Mouse (Mus musculus): ENCODE measurements at regions not wholly inside any gene's neighbourhood (a gene's known extent, or its start where the extent isn't known, plus 50 kb on each side); places are given as distances from the start of the nearest gene placed in this dataset.

- 0 out of 2 replicates have a peak overlapping the region, but pooled peaks have one; percentile 14 for H3K9ac ChIP-seq
- H3K4me2 ChIP-seq (replicated peaks) = no peak overlapping the region
- 71% methylated on average over 9 of the region's 9 CpGs for WGBS
- ATAC-seq (ENCODE audit: low FRiP score, low read depth) = no peak
- H3K27me3 ChIP-seq (replicated peaks) = no peaks in the 10 kb centered on the region
- H3K36me3 ChIP-seq = no peaks in the 10 kb centered on the region
- no peaks in the 10 kb centered on the region for H3K9me3 ChIP-seq
- H3K27ac ChIP-seq = no peak overlapping the region
- H3K4me3 ChIP-seq = no peak overlapping the region
- H3K4me1 ChIP-seq = peaks cover 14% of the 10 kb centered on the region
These were observed 350.9 kb upstream of the Map3k7 start for GRCm38 (mm10) chr4:31612825-31613514.

- Histone ChIP-seq H3K4me1 (peaks cover 10% of the 10 kb centered on the region), H3K9me3 (no peaks in the 10 kb centered on the region), H3K27me3 (replicated peaks) (no peaks in the 10 kb centered on the region), H3K9ac (no peak overlapping the region), H3K27ac (no peak overlapping the region), H3K36me3 (no peaks in the 10 kb centered on the region), H3K4me2 (replicated peaks) (no peak overlapping the region), H3K4me3 (no peak overlapping the region)
- no peak for ATAC-seq (ENCODE audit: low FRiP score, low read depth)
- 71% methylated on average over 7 of the region's 7 CpGs for WGBS
These were observed 346.3 kb upstream of the Map3k7 start for GRCm38 (mm10) chr4:31617572-31617971.

- Histone ChIP-seq H3K4me1 (peaks cover 6% of the 10 kb centered on the region; the same call in 1 of the 2 replicates), H3K4me3 (no peak overlapping the region), H3K9ac (no peak overlapping the region), H3K36me3 (no peaks in the 10 kb centered on the region), H3K27ac (no peak overlapping the region), H3K9me3 (no peaks in the 10 kb centered on the region), H3K4me2 (replicated peaks) (no peak overlapping the region), H3K27me3 (replicated peaks) (no peaks in the 10 kb centered on the region)
- no peak for ATAC-seq (ENCODE audit: low FRiP score, low read depth)
- 69% methylated on average over 4 of the region's 4 CpGs for WGBS
These were observed 345.9 kb upstream of the Map3k7 start for GRCm38 (mm10) chr4:31618026-31618425.

GRCm38 (mm10) chr4:31621205-31621604 lies 342.7 kb upstream of the Map3k7 start:
- no peak for ATAC-seq (ENCODE audit: low FRiP score, low read depth)

DNA sequence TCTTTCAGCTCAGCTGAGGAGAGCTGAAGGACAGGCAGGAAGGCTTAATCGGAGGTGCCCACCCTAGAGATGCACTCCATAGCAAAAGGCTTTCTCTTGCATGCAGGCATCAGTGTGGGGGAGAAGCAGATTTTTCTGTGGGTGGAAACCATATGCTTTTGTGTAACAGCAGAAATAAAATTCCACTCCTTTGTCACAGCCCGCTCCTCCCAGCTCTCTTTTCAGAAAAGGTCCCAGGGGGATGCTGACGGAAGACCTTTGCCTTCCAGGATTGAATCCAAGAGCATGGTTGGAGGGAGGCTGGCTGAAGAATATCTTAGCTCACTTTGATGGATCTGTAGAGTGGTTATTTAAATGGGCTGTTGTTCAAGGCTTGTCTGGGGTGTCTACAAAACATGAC lies 336.8 kb upstream of the Map3k7 start:
- no peaks in the 10 kb centered on the region for H3K36me3 ChIP-seq
- H3K27ac ChIP-seq = no peak overlapping the region
- H3K4me3 ChIP-seq = no peak overlapping the region
- no peak overlapping the region for H3K4me2 ChIP-seq (replicated peaks)
- 55% methylated on average over 3 of the region's 3 CpGs for WGBS
- ATAC-seq (ENCODE audit: low FRiP score, low read depth) = no peak
- no peaks in the 10 kb centered on the region for H3K9me3 ChIP-seq
- no peaks in the 10 kb centered on the region for H3K4me1 ChIP-seq
- H3K27me3 ChIP-seq (replicated peaks) = no peaks in the 10 kb centered on the region
- no peak overlapping the region for H3K9ac ChIP-seq

More at GRCm38 (mm10) chr4:31621205-31621604, 342.7 kb upstream of the Map3k7 start:
- Histone ChIP-seq H3K9me3 (no peaks in the 10 kb centered on the region), H3K27ac (no peak overlapping the region), H3K27me3 (replicated peaks) (no peaks in the 10 kb centered on the region), H3K4me1 (0 out of 2 replicates have a peak, but pooled peaks cover 5% of the 10 kb centered on the region), H3K9ac (no peak overlapping the region), H3K36me3 (no peaks in the 10 kb centered on the region), H3K4me3 (no peak overlapping the region), H3K4me2 (replicated peaks) (no peak overlapping the region)
- WGBS = 95% methylated on average over 2 of the region's 2 CpGs

GRCm38 (mm10) chr4:31627777-31628176 lies 336.1 kb upstream of the Map3k7 start:
- Histone ChIP-seq H3K9me3 (no peaks in the 10 kb centered on the region), H3K36me3 (no peaks in the 10 kb centered on the region), H3K4me3 (no peak overlapping the region), H3K9ac (no peak overlapping the region), H3K27me3 (replicated peaks) (no peaks in the 10 kb centered on the region), H3K4me1 (no peaks in the 10 kb centered on the region), H3K27ac (no peak overlapping the region), H3K4me2 (replicated peaks) (no peak overlapping the region)
- ATAC-seq (ENCODE audit: low FRiP score, low read depth) = no peak
- WGBS = 94% methylated on average over 10 of the region's 10 CpGs

DNA sequence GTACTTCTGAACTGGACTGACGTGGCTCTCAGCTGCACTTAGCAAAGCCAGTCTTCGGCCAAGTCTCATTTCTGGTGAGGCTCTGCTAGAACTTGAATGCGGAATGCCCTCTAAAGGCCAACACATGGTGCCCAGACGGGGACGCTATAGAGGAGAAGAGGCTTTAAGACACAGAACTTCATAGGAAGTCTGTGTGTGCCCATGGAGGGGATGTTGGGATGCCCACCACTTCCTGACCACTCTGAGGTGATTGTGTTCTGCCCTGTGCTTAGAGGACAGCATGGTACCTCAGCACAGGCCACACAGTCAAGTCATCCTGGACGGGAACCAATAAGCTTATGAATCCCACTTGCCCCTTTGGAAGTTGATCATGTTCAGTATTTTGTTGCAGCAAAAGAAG lies 325.3 kb upstream of the Map3k7 start:
- Histone ChIP-seq H3K9me3 (no peaks in the 10 kb centered on the region), H3K36me3 (no peaks in the 10 kb centered on the region), H3K4me2 (replicated peaks) (no peak overlapping the region), H3K27me3 (replicated peaks) (no peaks in the 10 kb centered on the region), H3K9ac (no peak overlapping the region), H3K4me1 (no peaks in the 10 kb centered on the region), H3K27ac (no peak overlapping the region), H3K4me3 (no peak overlapping the region)
- 93% methylated on average over 6 of the region's 6 CpGs for WGBS
- no peak for ATAC-seq (ENCODE audit: low FRiP score, low read depth)

- no peaks in the 10 kb centered on the region for H3K27me3 ChIP-seq (replicated peaks)
- no peak overlapping the region for H3K4me2 ChIP-seq (replicated peaks)
- no peaks in the 10 kb centered on the region for H3K36me3 ChIP-seq
- H3K9me3 ChIP-seq = no peaks in the 10 kb centered on the region
- WGBS = 56% methylated on average over 9 of the region's 9 CpGs
- no peak overlapping the region for H3K9ac ChIP-seq
- no peaks in the 10 kb centered on the region for H3K4me1 ChIP-seq
- no peak overlapping the region for H3K27ac ChIP-seq
- peak; percentile 92 for ATAC-seq (ENCODE audit: low FRiP score, low read depth)
- H3K4me3 ChIP-seq = no peak overlapping the region
These were observed 321.7 kb upstream of the Map3k7 start for GRCm38 (mm10) chr4:31642161-31642560.

- peak; percentile 35; the same call in 1 of the 2 replicates for ATAC-seq (ENCODE audit: low FRiP score, low read depth)
- Histone ChIP-seq H3K27ac (no peak overlapping the region), H3K27me3 (replicated peaks) (no peaks in the 10 kb centered on the region), H3K9me3 (no peaks in the 10 kb centered on the region), H3K4me2 (replicated peaks) (no peak overlapping the region), H3K36me3 (no peaks in the 10 kb centered on the region), H3K4me1 (no peaks in the 10 kb centered on the region), H3K9ac (no peak overlapping the region), H3K4me3 (no peak overlapping the region)
- 63% methylated on average over 10 of the region's 10 CpGs for WGBS
These were observed 321.2 kb upstream of the Map3k7 start for GRCm38 (mm10) chr4:31642593-31643290.

DNA sequence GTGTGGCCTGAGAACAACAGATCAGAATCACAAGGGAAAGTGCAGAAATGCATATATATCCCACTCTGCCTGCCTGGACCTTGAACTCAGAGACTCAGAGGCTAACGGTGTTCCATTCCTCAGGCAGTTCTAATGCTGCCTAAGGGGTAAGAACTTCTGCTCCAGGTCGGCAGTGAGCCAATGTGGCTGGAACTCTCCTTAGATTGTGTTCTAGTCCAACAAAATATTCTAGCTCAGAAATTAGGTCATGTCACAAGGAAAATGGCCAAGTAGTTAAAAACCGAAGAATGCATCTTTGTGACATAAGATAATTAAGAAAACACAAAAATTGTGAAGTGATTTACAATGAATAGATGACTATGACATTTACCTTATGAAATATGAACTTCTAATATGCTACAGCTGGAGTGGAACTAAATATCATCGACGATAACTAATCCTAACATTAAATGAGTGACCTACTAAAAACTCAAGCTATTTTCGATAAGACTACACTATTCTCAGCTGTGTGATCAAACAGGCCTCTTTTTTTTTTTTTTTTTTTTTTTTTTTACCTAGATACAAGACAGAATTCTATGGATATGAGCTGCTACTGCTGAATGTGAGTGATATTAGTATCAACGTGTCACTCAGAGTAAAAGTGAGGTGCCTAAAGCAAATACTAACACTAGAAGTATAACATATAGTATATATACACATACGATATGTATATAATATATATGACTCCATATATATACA lies 315.1 kb upstream of the Map3k7 start:
- H3K4me3 ChIP-seq = no peak overlapping the region
- ATAC-seq (ENCODE audit: low FRiP score, low read depth) = no peak
- no peaks in the 10 kb centered on the region for H3K27me3 ChIP-seq (replicated peaks)
- 91% methylated on average over 8 of the region's 8 CpGs for WGBS
- H3K4me1 ChIP-seq = no peaks in the 10 kb centered on the region
- no peaks in the 10 kb centered on the region for H3K9me3 ChIP-seq
- no peak overlapping the region for H3K9ac ChIP-seq
- H3K27ac ChIP-seq = no peak overlapping the region
- H3K36me3 ChIP-seq = no peaks in the 10 kb centered on the region
- H3K4me2 ChIP-seq (replicated peaks) = no peak overlapping the region

DNA sequence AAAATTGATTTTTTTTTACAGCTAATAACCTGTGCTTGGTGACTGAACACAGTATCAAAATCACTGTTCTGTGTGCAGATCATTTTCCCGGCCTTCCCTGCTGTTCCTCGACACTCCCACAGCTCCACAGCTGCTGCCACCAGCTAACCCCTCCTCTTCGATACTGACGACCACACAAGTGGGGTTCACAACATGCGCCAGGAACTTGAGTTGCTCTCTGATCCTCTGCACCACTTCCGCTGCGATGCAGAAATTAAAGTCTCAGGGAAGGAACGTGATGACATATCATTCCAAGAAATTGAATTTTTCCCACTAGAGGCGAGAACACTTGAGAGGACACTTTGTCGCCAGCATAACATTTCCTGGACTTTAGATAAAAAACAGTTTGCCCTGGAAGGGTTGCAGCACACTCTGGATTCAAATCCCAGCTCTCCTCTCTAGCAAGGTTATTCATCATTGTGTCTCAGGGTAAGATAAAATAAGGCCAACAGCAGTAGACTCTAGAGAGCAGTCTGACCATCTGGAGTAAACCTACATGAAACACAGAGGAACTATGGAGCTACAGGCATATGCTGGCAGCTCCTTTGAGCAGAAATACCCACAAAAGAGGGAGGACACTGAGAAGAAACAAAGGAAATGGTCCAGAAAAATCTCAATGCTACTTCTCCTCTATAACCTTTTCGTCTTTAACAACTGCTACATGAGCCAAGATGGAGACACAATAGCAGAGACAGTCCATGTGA lies 308.4 kb upstream of the Map3k7 start:
- WGBS = 78% methylated on average over 11 of the region's 11 CpGs
- H3K36me3 ChIP-seq = no peaks in the 10 kb centered on the region

GRCm38 (mm10) chr4:31656111-31656510 lies 307.8 kb upstream of the Map3k7 start:
- H3K4me1 ChIP-seq = peaks cover 5% of the 10 kb centered on the region; the same call in 1 of the 2 replicates
- no peak for ATAC-seq (ENCODE audit: low FRiP score, low read depth)
- WGBS = 90% methylated on average over 8 of the region's 8 CpGs
- H3K36me3 ChIP-seq = no peaks in the 10 kb centered on the region
- no peak overlapping the region for H3K4me2 ChIP-seq (replicated peaks)
- no peak overlapping the region for H3K9ac ChIP-seq
- no peaks in the 10 kb centered on the region for H3K27me3 ChIP-seq (replicated peaks)
- H3K4me3 ChIP-seq = no peak overlapping the region
- H3K9me3 ChIP-seq = no peaks in the 10 kb centered on the region
- H3K27ac ChIP-seq = no peak overlapping the region

More for the DNA sequence above, 308.4 kb upstream of the Map3k7 start:
- no peak for ATAC-seq (ENCODE audit: low FRiP score, low read depth)
- no peaks in the 10 kb centered on the region for H3K27me3 ChIP-seq (replicated peaks)
- no peak overlapping the region for H3K4me2 ChIP-seq (replicated peaks)
- no peak overlapping the region for H3K27ac ChIP-seq
- H3K9me3 ChIP-seq = no peaks in the 10 kb centered on the region
- no peak overlapping the region for H3K9ac ChIP-seq
- no peaks in the 10 kb centered on the region for H3K4me1 ChIP-seq
- no peak overlapping the region for H3K4me3 ChIP-seq
